Mouse (Mus musculus) spleen, postnatal 10 days (tissue): ENCODE results near the gene Myo18a.

Source experiments
- DNase-seq, 2 experiments: peaks; one replicate each; pipeline ENCODE4 v3.0.0; 2021 to 2022; ENCODE audit warnings: low spot score in 2 of 2

The Myo18a gene

DNA sequence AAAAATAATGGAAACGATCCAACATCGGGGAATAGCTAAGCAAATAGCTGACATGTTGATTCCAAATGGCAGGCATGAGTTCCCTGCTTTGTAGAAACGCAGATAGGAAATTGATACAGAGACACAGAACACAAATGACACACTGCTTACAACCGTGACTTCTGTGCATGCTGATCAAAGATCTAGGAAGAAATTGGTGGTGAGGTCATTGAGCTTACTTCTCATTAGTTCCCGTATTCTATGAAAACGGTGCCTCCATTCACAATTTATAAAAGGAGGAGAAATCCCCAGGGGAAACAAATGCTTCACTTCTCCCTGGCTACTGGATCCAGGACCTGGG lies 133.4 kb downstream of the Myo18a start:
- DNase-seq: no peak

DNA sequence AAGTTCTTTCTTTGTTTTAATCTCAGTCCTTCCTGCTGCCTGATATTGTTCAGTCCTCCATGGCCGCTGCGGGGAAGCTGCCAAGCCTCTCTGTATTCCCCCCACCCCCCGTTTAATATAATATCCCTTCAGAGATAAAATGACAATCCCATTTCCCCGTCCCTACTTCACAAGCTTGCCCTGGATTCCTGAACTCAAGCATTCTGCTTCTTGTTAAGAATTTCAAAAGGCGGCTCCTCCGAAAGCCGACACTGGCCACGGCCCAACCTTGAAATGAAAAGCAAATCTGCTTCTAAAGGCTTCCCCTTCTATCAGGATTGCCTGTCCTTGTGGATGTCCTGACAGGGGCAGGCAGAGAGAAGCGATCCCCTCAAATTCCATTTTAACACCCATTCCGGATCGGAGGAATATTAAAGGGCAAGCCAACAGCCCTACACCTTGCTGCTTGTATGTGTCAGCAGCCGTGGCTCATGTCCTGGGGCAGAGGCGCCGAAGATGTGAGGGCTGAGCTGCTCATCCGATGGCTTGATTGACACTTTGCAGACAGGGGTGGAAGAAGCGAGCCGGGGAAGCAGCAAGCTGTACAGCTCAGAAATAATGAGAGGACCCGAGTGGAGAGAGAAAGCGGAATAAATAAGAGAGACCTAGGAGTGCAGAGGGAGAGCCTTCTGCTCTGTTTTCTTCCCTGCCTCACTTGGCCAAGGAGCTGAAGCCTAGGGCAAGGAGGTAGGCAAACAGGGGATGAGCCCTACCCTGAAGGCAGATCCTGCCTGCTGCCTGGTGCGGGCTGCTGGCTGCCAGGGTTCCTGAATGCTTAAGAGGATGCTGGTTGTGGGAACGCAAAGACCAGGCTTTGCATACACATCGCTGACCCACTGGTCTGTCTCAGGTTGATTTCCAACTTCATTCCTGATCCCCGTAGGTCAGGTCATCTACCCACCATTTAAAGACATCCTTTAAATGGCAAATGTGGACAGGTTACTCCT lies 134.1 kb downstream of the Myo18a start:
- no peak for DNase-seq

GRCm38 (mm10) chr11:77900187-77900586 lies 137.1 kb downstream of the Myo18a start:
- DNase-seq: no peak

GRCm38 (mm10) chr11:77900696-77901095 lies 137.7 kb downstream of the Myo18a start:
- no peak for DNase-seq

DNA sequence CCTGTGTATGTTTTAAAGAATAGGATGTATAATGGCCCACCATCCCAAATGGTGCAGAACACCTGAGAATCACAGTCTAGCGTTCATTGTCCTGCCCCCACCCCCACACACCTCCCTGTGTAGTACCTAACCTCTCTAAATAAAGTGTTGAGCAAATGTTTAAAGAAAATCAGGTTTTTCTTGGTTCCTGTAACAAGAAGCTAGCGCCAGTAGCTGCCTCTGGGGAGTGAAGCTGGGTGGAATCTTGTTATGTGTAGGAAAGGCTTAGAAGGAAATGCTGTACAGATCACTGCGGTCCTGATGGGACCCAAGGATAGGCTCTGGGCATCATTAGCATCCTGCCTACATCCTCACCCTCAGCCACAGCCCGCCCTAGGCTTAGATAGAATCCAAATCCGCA lies 138.3 kb downstream of the Myo18a start:
- no peak for DNase-seq

DNA sequence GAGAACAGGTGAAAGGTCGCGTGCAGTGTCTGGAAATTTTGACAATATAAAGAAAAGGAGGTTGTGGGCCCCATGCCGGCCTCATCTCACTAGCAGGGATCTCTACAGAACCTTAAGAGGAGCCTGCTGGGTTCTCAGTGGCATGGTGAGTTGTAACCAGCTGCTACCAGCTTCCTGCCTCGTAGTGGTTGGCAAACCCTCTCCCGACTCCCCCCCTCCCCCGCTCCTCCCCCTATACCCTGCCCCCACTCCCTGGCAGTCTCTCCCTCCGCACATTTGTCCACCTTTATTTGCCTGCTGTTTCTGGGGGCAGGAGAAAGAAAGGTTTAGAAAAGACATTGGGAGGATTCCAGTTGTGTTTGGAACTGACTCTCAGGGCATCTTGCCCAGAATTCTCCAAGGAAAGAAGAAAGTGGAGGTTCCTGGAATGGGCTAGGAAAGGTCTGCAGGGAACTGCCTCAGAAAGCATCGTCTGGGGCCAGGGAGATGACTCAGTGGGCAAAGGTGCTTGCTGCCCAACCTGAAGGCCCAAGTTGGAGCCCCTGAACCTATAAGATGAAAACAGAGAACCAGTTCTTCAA lies 138.8 kb downstream of the Myo18a start:
- no peak for DNase-seq

GRCm38 (mm10) chr11:77903761-77904160 lies 140.7 kb downstream of the Myo18a start:
- no peak for DNase-seq

- DNase-seq: no peak
Observed at GRCm38 (mm10) chr11:77904707-77905106, 141.7 kb downstream of the Myo18a start.

DNA sequence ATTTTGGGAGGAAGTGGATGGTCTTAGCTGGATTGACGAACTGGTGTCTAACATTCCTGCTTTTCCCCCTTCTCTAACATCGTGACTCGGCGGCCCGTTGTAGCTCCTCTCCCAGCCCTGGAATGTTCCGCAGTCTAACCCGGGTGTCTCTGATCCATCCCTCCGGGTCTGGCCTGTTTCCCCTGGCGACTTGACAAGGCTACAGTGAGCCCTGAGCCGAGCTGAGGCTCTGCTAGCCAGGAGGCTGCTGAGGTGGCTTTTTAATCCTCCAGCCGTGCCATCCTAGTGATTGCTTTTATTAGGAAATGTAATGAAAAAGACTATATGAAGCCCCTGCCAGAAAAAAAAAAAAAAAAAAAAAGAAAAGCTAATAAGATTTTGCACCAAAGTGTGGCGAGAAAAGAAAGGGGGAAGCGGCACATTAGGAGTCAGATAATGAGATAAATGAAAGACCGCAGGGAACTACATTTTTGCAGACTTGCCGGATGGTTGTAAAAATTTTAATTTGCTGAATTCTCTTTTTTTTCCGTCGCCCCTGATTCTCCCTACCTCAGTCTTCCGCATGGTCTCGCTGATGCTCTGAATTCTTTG lies 143.1 kb downstream of the Myo18a start:
- no peak for DNase-seq

DNA sequence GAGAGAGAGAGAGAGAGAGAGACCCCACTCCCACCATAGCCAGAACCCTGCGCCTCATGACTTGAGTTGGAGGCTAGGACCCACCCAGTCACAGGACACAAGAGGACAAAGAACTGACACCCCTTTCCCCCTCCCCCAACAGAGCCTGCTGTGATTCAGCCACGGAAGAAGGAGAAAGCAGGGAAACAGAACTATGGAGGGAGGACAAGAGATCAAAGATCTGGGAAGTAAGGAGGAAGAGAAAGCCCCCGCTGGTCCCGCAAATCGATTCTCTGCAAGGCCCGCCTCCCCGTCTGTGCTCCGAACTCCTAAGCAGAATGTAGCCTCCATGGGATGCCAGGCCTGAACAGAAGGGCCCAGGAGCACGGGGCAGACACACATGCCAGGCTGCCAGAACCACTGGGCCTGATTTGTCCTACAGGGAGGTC lies 143.7 kb downstream of the Myo18a start:
- no peak for DNase-seq

GRCm38 (mm10) chr11:77908468-77908867 lies 145.4 kb downstream of the Myo18a start:
- no peak for DNase-seq

- DNase-seq: no peak
Observed at GRCm38 (mm10) chr11:77909376-77909775, 146.3 kb downstream of the Myo18a start.

- no peak for DNase-seq
Observed at GRCm38 (mm10) chr11:77909776-77910175, 146.7 kb downstream of the Myo18a start.

DNA sequence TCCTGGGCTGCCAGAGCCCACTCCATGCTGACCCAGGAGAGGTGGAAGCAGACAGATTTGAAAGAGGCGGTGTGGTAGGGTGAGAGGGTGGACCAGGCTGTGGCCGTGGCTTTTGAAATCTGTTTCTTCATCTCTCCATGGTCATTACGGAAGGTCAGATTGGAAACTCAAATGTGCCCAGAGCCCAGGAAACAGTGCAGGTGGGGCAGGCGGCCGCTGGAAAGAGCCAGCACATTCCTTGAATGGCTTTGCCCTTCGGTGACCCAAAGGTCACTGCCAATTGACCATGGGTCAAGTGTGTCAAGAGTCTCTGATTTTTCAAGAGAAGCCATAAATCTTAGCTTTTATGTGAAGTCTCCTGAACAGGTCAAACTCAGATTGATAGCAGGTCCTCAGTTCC lies 150.5 kb downstream of the Myo18a start:
- no peak for DNase-seq

DNA sequence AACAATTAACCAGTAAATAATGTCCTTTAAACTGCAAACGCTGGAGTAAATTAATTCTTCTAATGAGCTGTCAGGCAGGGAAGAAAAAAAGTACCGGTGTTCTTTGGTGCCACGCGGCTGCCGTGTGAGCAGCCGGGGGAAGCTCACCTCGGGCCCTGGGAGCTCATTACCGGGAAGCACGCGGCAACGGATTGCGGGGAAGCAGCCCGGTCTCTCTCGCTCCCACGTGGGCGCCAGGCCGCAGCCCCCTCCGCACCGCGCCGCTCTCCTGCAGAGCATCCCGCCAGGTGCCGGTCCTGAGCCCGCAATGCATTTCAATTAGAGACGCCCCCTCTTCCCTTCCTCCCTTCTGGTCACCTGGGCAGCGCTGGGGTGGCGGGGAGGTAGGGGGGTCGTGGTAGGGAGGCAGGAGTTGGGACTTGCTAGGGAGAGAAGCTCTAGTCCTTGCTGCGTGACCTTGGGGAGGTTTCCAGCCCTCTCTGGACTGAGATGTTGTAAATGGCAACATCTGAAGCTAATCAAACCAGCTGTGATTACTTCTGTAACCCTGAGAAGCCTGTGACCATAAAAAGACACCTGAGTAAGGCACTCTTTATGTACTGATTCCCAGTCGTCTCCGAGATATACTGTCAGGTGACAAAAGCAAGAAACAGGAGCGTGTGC lies 151.7 kb downstream of the Myo18a start:
- no peak for DNase-seq
